Mouse (Mus musculus) kidney, postnatal 0 days (tissue): ENCODE data around the gene Mip. TPM values are rescaled to one million over a fixed set of nuclear protein-coding genes. Genes with fewer than 3 reads are reported as not detected.

Experiments
- ATAC-seq: fragments of 200-750 bp; cut with Nextera tagmentation; replicated peaks from 2 replicates; pipeline ENCODE4 v1.8.0; 2017; ENCODE audit warnings: low read depth, moderate number of reproducible peaks, moderate TSS enrichment, moderate library complexity; ENCODE audit not compliant: low FRiP score
- DNase-seq: peaks from one replicate; pipeline ENCODE4 v3.0.0-alpha.2; 2016; ENCODE audit warnings: low spot score
- H3K27ac ChIP-seq: fragments of 300-500 bp; sonication (generic); 2 replicates; pipeline ENCODE4 v1.5.1; 2014; ENCODE audit warnings: mild to moderate bottlenecking
- H3K27me3 ChIP-seq: fragments of 300-500 bp; sonication (generic); 2 replicates; pipeline ENCODE4 v1.6.1; 2014; ENCODE audit warnings: low read length, mixed read lengths; ENCODE audit not compliant: insufficient read depth
- H3K36me3 ChIP-seq: fragments of 300-500 bp; sonication (generic); 2 replicates; pipeline ENCODE4 v1.6.1; 2014; ENCODE audit warnings: low read length, mixed read lengths; ENCODE audit not compliant: insufficient read depth
- H3K4me1 ChIP-seq: fragments of 300-500 bp; sonication (generic); replicated peaks from 2 replicates; pipeline ENCODE4 v1.6.1; 2014; ENCODE audit warnings: antibody characterized with exemption, low read length, mixed read lengths; ENCODE audit not compliant: insufficient read depth
- H3K4me2 ChIP-seq: fragments of 300-500 bp; sonication (generic); 2 replicates; pipeline ENCODE4 v1.6.1; 2014; ENCODE audit warnings: mild to moderate bottlenecking, low read length, moderate library complexity, mixed read lengths
- H3K4me3 ChIP-seq: fragments of 300-500 bp; sonication (generic); replicated peaks from 2 replicates; pipeline ENCODE4 v1.5.1; 2014; ENCODE audit warnings: low read depth, low read length
- H3K9ac ChIP-seq: fragments of 300-500 bp; sonication (generic); 2 replicates; pipeline ENCODE4 v1.6.1; 2014; ENCODE audit warnings: low read depth, low read length
- H3K9me3 ChIP-seq: fragments of 300-500 bp; sonication (generic); replicated peaks from 2 replicates; pipeline ENCODE4 v1.6.1; 2016; ENCODE audit warnings: low read length, inconsistent platforms, mixed read lengths
- CTCF ChIP-seq: IDR thresholded peaks from 2 replicates; pipeline ENCODE4 v1.5.1; 2016; ENCODE audit warnings: antibody characterized with exemption, low read depth, mild to moderate bottlenecking, moderate library complexity
- WGBS: fragments of 180-500 bp; shearing (Covaris S2); extraction: QIAGEN DNeasy Blood & Tissue Kit; methylation state at CpG from one replicate; pipeline ENCODE4 v1.1.7; 2014; 5-methylcytosine and 5-hydroxymethylcytosine counted together
- polyA plus RNA-seq: library from polyadenylated mRNA; unstranded; fragments of >200 nt; fragmentation: Nextera tagmentation; extraction: Ambion mirVana; gene quantifications from 2 replicates; pipeline ENCODE4 v1.2.1, GENCODE M21; 2015

The Mip gene
- polyA plus RNA-seq, 1 experiment from 2014 or later: not detected

DNA sequence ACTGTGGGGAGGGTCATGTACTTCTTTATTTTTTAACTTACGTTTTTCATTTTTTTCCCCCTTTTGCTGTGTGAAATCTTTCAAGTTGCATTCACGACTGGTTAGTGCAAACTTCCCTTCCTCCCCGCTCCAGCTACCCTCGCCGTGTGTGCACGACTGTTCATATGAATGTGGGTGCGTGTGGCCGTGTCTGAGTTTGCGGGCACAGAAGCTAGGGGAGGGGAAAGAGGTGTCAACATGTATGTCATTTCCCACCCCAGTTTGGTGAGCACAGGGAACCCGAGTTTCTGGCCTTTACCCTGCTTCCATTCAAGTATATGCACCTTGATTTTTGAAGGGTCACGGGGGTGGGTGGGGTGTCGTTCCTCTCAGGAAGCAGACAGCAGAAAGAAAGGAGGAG lies 4.9 kb downstream of the Mip start:
- Histone ChIP-seq H3K9ac (no peak overlapping the region), H3K4me2 (no peak overlapping the region), H3K4me1 (no peaks in the 10 kb centered on the region), H3K9me3 (no peaks in the 10 kb centered on the region), H3K4me3 (no peak overlapping the region), H3K27ac (no peak overlapping the region), H3K36me3 (no peaks in the 10 kb centered on the region), H3K27me3 (no peaks in the 10 kb centered on the region)
- 67% methylated on average over 12 of the region's 12 CpGs for WGBS
- TF ChIP-seq CTCF: no peak
- no peak for ATAC-seq
- DNase-seq: no peak

- TF ChIP-seq CTCF: no peak
- ATAC-seq (no peak), DNase-seq (no peak)
- H3K9me3 ChIP-seq: no peaks in the 10 kb centered on the region
- peak overlapping the region; percentile 80 for H3K4me2 ChIP-seq
- no peaks in the 10 kb centered on the region for H3K27me3 ChIP-seq
- 6% methylated on average over 5 of the region's 5 CpGs for WGBS
- H3K27ac ChIP-seq: peak overlapping the region; percentile 93; the same call in 1 of the 2 replicates
- no peaks in the 10 kb centered on the region for H3K4me1 ChIP-seq
- peak overlapping the region; percentile 80 for H3K4me3 ChIP-seq
- no peaks in the 10 kb centered on the region for H3K36me3 ChIP-seq
- peak overlapping the region; percentile 71; the same call in 1 of the 2 replicates for H3K9ac ChIP-seq
Observed at GRCm38 (mm10) chr10:128231146-128231545, 5.5 kb downstream of the Mip start.

DNA sequence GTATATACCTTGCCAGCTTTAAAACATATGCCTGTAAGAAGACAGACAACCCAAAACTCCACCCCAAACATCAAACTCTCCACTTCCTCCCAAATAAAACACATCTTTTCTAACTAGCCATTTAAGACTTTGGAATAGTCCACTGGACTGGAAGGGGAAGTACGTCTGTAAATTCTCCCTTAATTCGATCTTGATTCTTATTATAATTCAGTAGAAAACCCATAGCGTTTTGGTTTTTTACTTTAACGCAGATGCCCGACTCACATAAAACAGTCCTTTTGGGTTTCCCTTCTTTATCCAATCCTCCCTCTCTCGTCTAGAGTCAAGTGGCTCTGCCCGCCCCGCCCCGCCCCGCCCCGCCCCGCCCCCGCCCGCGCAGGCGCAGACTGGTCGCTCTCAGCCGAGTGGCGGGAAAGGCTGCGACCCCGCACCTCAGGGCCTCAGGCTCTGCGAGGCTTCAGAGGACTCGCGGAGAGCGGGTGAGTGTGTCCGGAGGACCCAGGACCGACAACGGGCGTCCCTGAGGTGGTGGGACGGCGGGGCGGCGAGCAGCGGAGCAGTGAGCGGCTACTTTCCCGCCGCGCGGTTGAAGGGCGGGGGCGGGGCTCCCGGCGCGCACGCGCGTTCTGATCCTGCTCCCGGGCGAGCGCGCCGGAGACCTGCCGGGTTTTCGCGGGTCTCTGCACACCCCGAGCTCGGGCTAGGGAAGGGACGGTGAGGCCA lies 6.2 kb downstream of the Mip start, which contains the start of gene Timeless:
Gene Timeless (plus strand): TSS at position 369 of the 723 bp plus-strand sequence.
- Histone ChIP-seq H3K4me1 (no peaks in the 10 kb centered on the region), H3K4me3 (peak within 1 kb of the TSS; percentile 80), H3K9me3 (no peaks in the 10 kb centered on the region), H3K27ac (peak within 1 kb of the TSS; percentile 93), H3K9ac (peak within 1 kb of the TSS; percentile 71), H3K27me3 (no peaks in the 10 kb centered on the region), H3K4me2 (peak within 1 kb of the TSS; percentile 80), H3K36me3 (no peaks in the 10 kb centered on the region)
- TF ChIP-seq CTCF: no peak
- under 1% methylated on average over 58 of the region's 58 CpGs for WGBS
- peak; percentile 90 for DNase-seq
- peak; percentile 89 for ATAC-seq

DNA sequence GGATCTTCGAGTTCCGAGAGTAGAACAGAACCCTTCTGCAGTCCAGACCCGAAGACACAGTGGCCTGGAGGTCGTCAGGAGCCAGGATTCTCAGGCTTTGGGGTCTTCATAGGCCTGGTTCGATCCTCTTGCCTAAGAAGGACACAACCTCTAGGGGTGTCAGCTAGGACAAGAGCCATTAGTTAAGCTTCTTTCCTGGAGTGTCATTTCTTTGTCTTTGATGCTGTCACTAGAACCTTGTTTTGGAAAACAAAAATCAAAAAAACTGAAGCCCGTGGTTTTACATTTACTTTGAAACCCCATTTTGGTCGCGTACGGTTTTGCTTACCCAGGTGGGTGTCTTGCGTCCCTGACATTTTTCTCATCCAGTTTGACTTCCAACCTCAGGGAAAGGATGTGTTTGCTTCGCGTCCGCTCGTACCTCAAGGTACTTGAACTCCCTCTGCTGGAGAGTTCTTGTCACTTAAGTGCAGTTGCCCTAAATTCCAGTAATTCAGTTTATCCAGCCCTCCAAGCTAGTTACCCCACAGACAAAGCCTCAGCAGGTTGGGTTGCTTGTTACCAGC lies 6.9 kb downstream of the Mip start:
- H3K9ac ChIP-seq: peak overlapping the region; percentile 71
- DNase-seq: peak; percentile 91
- under 1% methylated on average over 14 of the region's 14 CpGs for WGBS
- 0 out of 2 replicates have a peak, but pooled peaks have one; percentile 12 for ATAC-seq
- TF ChIP-seq CTCF: peak; percentile 83
- no peaks in the 10 kb centered on the region for H3K9me3 ChIP-seq
- H3K4me3 ChIP-seq: peak overlapping the region; percentile 80
- H3K4me1 ChIP-seq: no peaks in the 10 kb centered on the region
- no peaks in the 10 kb centered on the region for H3K27me3 ChIP-seq
- peak overlapping the region; percentile 80 for H3K4me2 ChIP-seq
- H3K36me3 ChIP-seq: no peaks in the 10 kb centered on the region
- peak overlapping the region; percentile 93 for H3K27ac ChIP-seq

DNA sequence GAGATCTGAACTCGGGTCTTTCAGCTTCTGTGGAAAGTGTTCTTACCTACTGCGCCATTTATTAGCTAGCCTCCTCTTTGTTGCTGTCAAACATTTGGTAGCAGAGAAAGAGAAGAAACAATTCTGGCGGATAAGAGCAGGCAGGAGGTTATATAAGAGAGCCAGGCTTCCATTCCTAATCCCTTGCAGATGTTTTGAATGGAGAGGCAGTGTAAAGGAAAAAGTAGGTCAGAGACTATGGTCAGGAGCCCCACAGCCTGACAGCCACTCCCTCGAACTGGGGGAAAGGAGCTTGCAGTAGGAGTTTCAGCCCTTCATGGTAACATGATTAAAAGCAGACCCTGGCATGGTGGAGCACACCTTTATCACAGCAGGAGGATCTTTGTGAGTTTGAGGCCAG lies 10.7 kb downstream of the Mip start:
- Histone ChIP-seq H3K9ac (no peak overlapping the region), H3K4me3 (no peak overlapping the region), H3K9me3 (no peaks in the 10 kb centered on the region), H3K27me3 (no peaks in the 10 kb centered on the region), H3K36me3 (0 out of 2 replicates have a peak, but pooled peaks cover 11% of the 10 kb centered on the region), H3K4me2 (no peak overlapping the region), H3K27ac (no peak overlapping the region), H3K4me1 (no peaks in the 10 kb centered on the region)
- DNase-seq (no peak), ATAC-seq (no peak)
- WGBS: 73% methylated on average over 4 of the region's 4 CpGs
- no peak for TF ChIP-seq CTCF

GRCm38 (mm10) chr10:128237807-128238480 lies 12.3 kb downstream of the Mip start:
- ATAC-seq (no peak), DNase-seq (no peak)
- WGBS: 79% methylated on average over 15 of the region's 15 CpGs

More at GRCm38 (mm10) chr10:128237807-128238480, 12.3 kb downstream of the Mip start:
- no peaks in the 10 kb centered on the region for H3K9me3 ChIP-seq
- H3K4me1 ChIP-seq: no peaks in the 10 kb centered on the region
- H3K4me2 ChIP-seq: no peak overlapping the region
- H3K9ac ChIP-seq: no peak overlapping the region
- TF ChIP-seq CTCF: no peak
- no peaks in the 10 kb centered on the region for H3K27me3 ChIP-seq
- H3K27ac ChIP-seq: no peak overlapping the region
- H3K36me3 ChIP-seq: 0 out of 2 replicates have a peak, but pooled peaks cover 12% of the 10 kb centered on the region
- no peak overlapping the region for H3K4me3 ChIP-seq
